In genomic region chr2:118479550-118479909, GRCm38 (mm10) we compare ENCODE assay signal across 8 mouse cellular contexts. TPM values are rescaled to one million over a fixed set of nuclear protein-coding genes. Genes with fewer than 3 reads are reported as not detected.
DNase-seq lines count a peak whose midpoint lies in the region; ATAC-seq and TF ChIP-seq lines count a peak whose summit lies in the region.

Gene Srp14 (minus strand): TSS chr2:118479711.

- peak within 1 kb of the TSS; percentile 46 for H3K4me3 ChIP-seq in cortical plate, adult 2 months (ENCODE audit: insufficient read depth, low read length)
- peak within 1 kb of the TSS; percentile 95 for H3K4me3 ChIP-seq in megakaryocyte, embryonic 14.5 days (replicated peaks)

- peak; percentile 93 for TF ChIP-seq POLR2A in cortical plate, adult 2 months (IDR thresholded peaks at IDR 0.05; ENCODE audit: extremely low read depth, insufficient read depth, low read length)

- H3K27ac ChIP-seq in cortical plate, adult 2 months (ENCODE audit: insufficient read depth, low read length) = peak within 1 kb of the TSS; percentile 16; the same call in 1 of the 2 replicates

- peak; percentile 76 to 87 for DNase-seq in gastrocnemius, adult 8-10 months (ENCODE audit: low spot score in 2 of 2)
- peak; percentile 81 for DNase-seq in hindlimb bud, embryonic 11.5 days (ENCODE audit: extremely low spot score, low read depth, low spot score)
- peak; percentile 85 to 89 for DNase-seq in left cerebral cortex, adult 8-10 months (ENCODE audit: low spot score in 2 of 2)
- peak; percentile 95 to 96 for DNase-seq in right cerebral cortex, postnatal 10 days (ENCODE audit: low spot score in 2 of 2)
- DNase-seq in urinary bladder, postnatal 25 days (ENCODE audit: low spot score) = peak; percentile 88

- no peaks in the 10 kb centered on the region for H3K9me3 ChIP-seq in megakaryocyte, embryonic 14.5 days

- peaks cover 8% of the 10 kb centered on the region for H3K27me3 ChIP-seq in megakaryocyte, embryonic 14.5 days (replicated peaks)

- H3K36me3 ChIP-seq in megakaryocyte, embryonic 14.5 days (replicated peaks; ENCODE audit: low read length) = peaks cover 29% of the 10 kb centered on the region

- TF ChIP-seq CTCF in cortical plate, adult 2 months (IDR thresholded peaks at IDR 0.05; ENCODE audit: extremely low read depth, insufficient read depth, low read length) = no peak

- peaks cover 5% of the 10 kb centered on the region for H3K4me1 ChIP-seq in cortical plate, adult 2 months (ENCODE audit: control insufficient read depth, insufficient read depth, low read length)
- H3K4me1 ChIP-seq in megakaryocyte, embryonic 14.5 days = peaks cover 41% of the 10 kb centered on the region

- peak; percentile 93 for ATAC-seq in activated CD4-positive, CD25-positive, alpha-beta regulatory T cell, adult 4 months

RNA-seq across cellular contexts. Expression of gene Srp14, which starts in this region (rescaled TPM):
- 100 to 1,000 TPM; 294 to 327 TPM for polyA plus RNA-seq in activated CD4-positive, CD25-positive, alpha-beta regulatory T cell, adult 4 months (2017; shearing (Covaris generic))
- polyA plus RNA-seq in cortical plate, adult 2 months (2012; rRNA removed) = 204 and 210 TPM in 2 replicates
- total RNA-seq in gastrocnemius, adult 8-10 months (2022) = 100 to 1,000 TPM; 139 to 157 (median 152) TPM
- total RNA-seq in left cerebral cortex, adult 8-10 months (2022) = 100 to 1,000 TPM; 167 to 180 (median 175) TPM
- 34.6 and 180 TPM in 2 replicates for polyA plus RNA-seq in megakaryocyte, embryonic 14.5 days (2012; ENCODE audit: insufficient read depth, low replicate concordance)

Comparison
In these comparisons a context has a peak if more than half of its experiments do, and no peak if none do; other contexts are left out.
1. Peak in every context shown above with its lines: DNase-seq, ATAC-seq, H3K4me3 ChIP-seq and H3K27ac ChIP-seq.